ENCODE assay signal across 16 mouse cellular contexts in genomic region chr1:144343299-144343698, GRCm38 (mm10).
DNase-seq lines count a peak whose midpoint lies in the region; ATAC-seq and TF ChIP-seq lines count a peak whose summit lies in the region.
"Had no signal": no experiment of that assay in that cellular context is flagged by ENCODE, and none has a peak within 500 bp of the region (broad histone marks: within the 10 kb centered on the region; RNA-seq: fewer than 3 reads in every experiment).

No protein-coding gene starts in this region.

- no peak overlapping the region for H3K4me3 ChIP-seq in myocyte
- no peak overlapping the region for H3K4me3 ChIP-seq in forebrain, postnatal 0 days (ENCODE audit: low read depth, low read length)
- H3K4me3 ChIP-seq: gastrocnemius, adult 2 months; heart, embryonic 15.5 days; limb, embryonic 13.5 days had no signal

- no peaks in the 10 kb centered on the region for H3K36me3 ChIP-seq in myocyte (ENCODE audit: control insufficient read depth, insufficient read depth)
- H3K36me3 ChIP-seq in forebrain, postnatal 0 days (ENCODE audit: insufficient read depth) = no peaks in the 10 kb centered on the region
- H3K36me3 ChIP-seq: heart, embryonic 15.5 days; limb, embryonic 13.5 days had no signal

- peak; percentile 2 to 3 for DNase-seq in cerebellum, postnatal 14 days
- no peak for DNase-seq in cerebellum, adult 9-11 months
- peak; percentile 0 for DNase-seq in ovary, postnatal 14 days (ENCODE audit: low spot score)
- DNase-seq in ovary, postnatal 10 days (ENCODE audit: low spot score) = no peak
- DNase-seq in right cerebral cortex, postnatal 25 days = no peak
- no peak for DNase-seq in forebrain, postnatal 0 days
- DNase-seq: adrenal gland, adult 8-10 months; cerebellum, adult 11-12 months; gastrocnemius, adult 2 months; right cerebral cortex, postnatal 4 days; thymus, postnatal 25 days had no signal

- no peak overlapping the region for H3K27ac ChIP-seq in forebrain, postnatal 0 days (ENCODE audit: low read depth, low read length)
- H3K27ac ChIP-seq: gastrocnemius, adult 2 months; heart, embryonic 15.5 days; kidney, postnatal 0 days; limb, embryonic 13.5 days had no signal

- H3ac ChIP-seq in myocyte (ENCODE audit: control insufficient read depth, insufficient read length) = no peak overlapping the region

- no peaks in the 10 kb centered on the region for H3K79me2 ChIP-seq in myocyte (ENCODE audit: control insufficient read depth, insufficient read depth)

- TF ChIP-seq CTCF in forebrain, postnatal 0 days (IDR thresholded peaks at IDR 0.05; ENCODE audit: low read depth) = no peak

- peak overlapping the region; percentile 59 for H3K4me2 ChIP-seq in myocyte (ENCODE audit: low read depth)
- H3K4me2 ChIP-seq in forebrain, postnatal 0 days (ENCODE audit: low read depth) = no peak overlapping the region
- H3K4me2 ChIP-seq: heart, embryonic 15.5 days; limb, embryonic 13.5 days had no signal

- 57% methylated on average over 5 of the region's 5 CpGs for WGBS in forebrain, postnatal 0 days

- no peaks in the 10 kb centered on the region for H3K9me3 ChIP-seq in forebrain, postnatal 0 days (ENCODE audit: low read length)
- H3K9me3 ChIP-seq: heart, embryonic 15.5 days; limb, embryonic 13.5 days had no signal

- H3K27me3 ChIP-seq in myocyte (ENCODE audit: control insufficient read depth, insufficient read depth, insufficient read length) = no peaks in the 10 kb centered on the region
- H3K27me3 ChIP-seq in forebrain, postnatal 0 days (ENCODE audit: insufficient read depth, low read length) = no peaks in the 10 kb centered on the region
- H3K27me3 ChIP-seq: heart, embryonic 15.5 days; limb, embryonic 13.5 days had no signal

- TF ChIP-seq POLR2A in myocyte (IDR thresholded peaks at IDR 0.05; ENCODE audit: insufficient read length, low read depth) = no peak

- ATAC-seq in hematopoietic stem cell, adult 5-6 weeks (replicated peaks in 1 of 2; ENCODE audit: insufficient read depth in 1 of 2, low FRiP score in 2 of 2, low TSS enrichment in 1 of 2, low read depth in 1 of 2, poor library complexity in 2 of 2, severe bottlenecking in 2 of 2) = peak; percentile 71 to 92
- no peak for ATAC-seq in forebrain, postnatal 0 days

- no peaks in the 10 kb centered on the region for H3K4me1 ChIP-seq in forebrain, postnatal 0 days (ENCODE audit: insufficient read depth)
- H3K4me1 ChIP-seq: heart, embryonic 15.5 days; limb, embryonic 13.5 days had no signal

- no peak overlapping the region for H3K9ac ChIP-seq in forebrain, postnatal 0 days
- H3K9ac ChIP-seq: heart, embryonic 15.5 days; limb, embryonic 13.5 days had no signal

TF ChIP-seq in myocyte, 11 proteins besides CTCF, POLR2A, EP300 and RAD21:
- TF ChIP-seq REST (IDR thresholded peaks at IDR 0.05; ENCODE audit: insufficient read depth, insufficient read length) = no peak

Comparison
In these comparisons a context has a peak if more than half of its experiments do, and no peak if none do; other contexts are left out.
1. DNase-seq: peak in cerebellum, postnatal 14 days (2 of 2) and ovary, postnatal 14 days (single experiment); none in cerebellum, adult 9-11 months (single experiment), ovary, postnatal 10 days (single experiment), right cerebral cortex, postnatal 25 days (single experiment) and forebrain, postnatal 0 days (single experiment).